In the genomic region with DNA sequence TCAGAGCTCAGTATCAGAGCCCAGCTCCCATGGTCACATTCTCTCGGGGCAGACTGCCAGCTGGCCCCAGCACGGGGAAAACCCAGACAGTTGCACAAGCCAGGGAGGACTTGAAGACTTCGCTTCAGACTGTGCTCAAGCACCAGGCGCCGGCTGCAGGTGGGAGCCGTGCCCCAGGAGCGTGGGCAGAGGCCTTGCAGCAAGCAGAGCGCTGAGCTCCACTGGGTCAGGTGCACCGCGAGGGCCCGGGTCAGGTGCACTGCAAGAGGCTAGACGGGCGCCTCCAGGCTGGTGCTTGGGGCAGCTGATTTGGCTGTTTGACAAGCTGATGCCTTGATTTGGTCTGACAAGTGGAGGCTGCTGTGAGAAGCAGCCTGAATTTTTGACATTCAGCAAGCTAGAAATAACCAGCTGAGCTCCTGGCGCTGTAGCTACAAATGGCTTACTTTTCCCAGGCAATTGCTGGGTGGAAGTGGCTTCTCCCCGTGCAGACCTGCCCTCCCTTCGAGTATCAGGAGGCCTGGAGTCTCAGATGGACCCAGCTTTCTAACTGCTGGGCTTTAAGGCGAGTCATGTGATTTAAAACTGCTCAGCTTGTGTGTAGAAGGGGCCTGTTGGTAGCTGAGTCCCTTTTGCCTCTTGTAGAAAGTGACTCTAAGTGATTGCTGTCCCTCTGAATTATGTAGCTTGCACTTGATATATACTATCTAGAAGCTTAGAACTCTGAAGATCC, we compare ENCODE assay signal across 8 mouse cellular contexts.
DNase-seq lines count a peak whose midpoint lies in the region; ATAC-seq lines count a peak whose summit lies in the region.

No protein-coding gene starts in this region.

- ATAC-seq in common myeloid progenitor, adult 5-6 weeks (replicated peaks; ENCODE audit: low read depth, poor library complexity, severe bottlenecking), result peak; percentile 68
- peak; percentile 59 for ATAC-seq in inflammation-experienced regulatory T-cells, adult 6 months

- DNase-seq in adrenal gland, adult (ENCODE audit: inconsistent age in 2 of 2, low spot score in 1 of 2), result peak; percentile 93 to 98
- peak; percentile 66 to 83 for DNase-seq in gastrocnemius, postnatal 4 days (ENCODE audit: low spot score in 2 of 2)
- DNase-seq in left cerebral cortex, adult 18-20 months (ENCODE audit: low spot score in 2 of 2), result peak; percentile 54 to 75
- peak; percentile 84 for DNase-seq in lung, postnatal 36 days
- DNase-seq in skeletal muscle tissue, adult 2 months (ENCODE audit: low read depth, low spot score), result peak; percentile 79
- no peak for DNase-seq in embryo, embryonic 9.5 days (ENCODE audit: extremely low spot score)
